8 mouse cellular contexts compared by ENCODE assay signal in genomic region chr3:32511191-32511550, GRCm38 (mm10). TPM values are rescaled to one million over a fixed set of nuclear protein-coding genes. Genes with fewer than 3 reads are reported as not detected.
DNase-seq lines count a peak whose midpoint lies in the region; ATAC-seq and TF ChIP-seq lines count a peak whose summit lies in the region.

No protein-coding gene starts in this region.

- peak overlapping the region; percentile 78 for H3K4me2 ChIP-seq in heart, embryonic 14.5 days (ENCODE audit: low read length)

- no peaks in the 10 kb centered on the region for H3K9me3 ChIP-seq in heart, embryonic 14.5 days (ENCODE audit: control insufficient read depth, low read length)
- no peaks in the 10 kb centered on the region for H3K9me3 ChIP-seq in E14TG2a.4 (ENCODE audit: low read length)

- no peak for DNase-seq in heart, adult 18-20 months
- peak; percentile 61 for DNase-seq in cerebellum, adult 9-11 months
- DNase-seq in induced T-regulatory cell, adult 2 months (ENCODE audit: low read depth), result peak; percentile 58
- peak; percentile 19 for DNase-seq in lung, postnatal 14 days
- DNase-seq in thymus, postnatal 14 days, result peak; percentile 33
- DNase-seq in frontal cortex, postnatal 25 days (ENCODE audit: low spot score in 2 of 2), result no peak

- peaks cover 20% of the 10 kb centered on the region for H3K36me3 ChIP-seq in heart, embryonic 14.5 days (ENCODE audit: control insufficient read depth, insufficient read depth, low read length)
- H3K36me3 ChIP-seq in E14TG2a.4 (ENCODE audit: insufficient read depth, low read length), result peaks cover 31% of the 10 kb centered on the region

- H3K27ac ChIP-seq in heart, embryonic 14.5 days (replicated peaks in 1 of 2; ENCODE audit: control insufficient read depth in 1 of 2, insufficient read depth in 1 of 2, low read depth in 2 of 2, low read length in 2 of 2), result peak overlapping the region; percentile 77 to 87

- peak overlapping the region; percentile 89 to 95 for H3K4me3 ChIP-seq in heart, embryonic 14.5 days (ENCODE audit: control insufficient read depth in 1 of 2, insufficient read depth in 1 of 2, low read depth in 1 of 2, low read length in 2 of 2)
- H3K4me3 ChIP-seq in E14TG2a.4 (replicated peaks; ENCODE audit: low read length), result peak overlapping the region; percentile 93

- peaks cover 5 to 20% of the 10 kb centered on the region in 2 experiments; a peak in 3 of 4 replicates for H3K4me1 ChIP-seq in heart, embryonic 14.5 days (ENCODE audit: control insufficient read depth in 2 of 2, insufficient read depth in 2 of 2, low read length in 2 of 2)
- H3K4me1 ChIP-seq in E14TG2a.4 (replicated peaks; ENCODE audit: low read depth, low read length), result peaks cover 24% of the 10 kb centered on the region

- 4% methylated on average over 13 of the region's 13 CpGs for WGBS in heart, embryonic 14.5 days

- TF ChIP-seq CTCF in E14TG2a.4 (conservative IDR thresholded peaks at IDR 0.05; ENCODE audit: low read length), result no peak

- ATAC-seq in heart, embryonic 14.5 days (ENCODE audit: insufficient number of reproducible peaks, insufficient read depth, low FRiP score, low read depth), result no peak

- H3K27me3 ChIP-seq in heart, embryonic 14.5 days (ENCODE audit: control insufficient read depth, insufficient read depth, low read length), result no peaks in the 10 kb centered on the region
- H3K27me3 ChIP-seq in E14TG2a.4 (ENCODE audit: insufficient read depth, low read length), result no peaks in the 10 kb centered on the region

- H3K9ac ChIP-seq in heart, embryonic 14.5 days (ENCODE audit: low read length), result peak overlapping the region; percentile 96

RNA-seq across cellular contexts. Expression of gene Zfp639, which starts 1.1 kb away (rescaled TPM):
- polyA plus RNA-seq in heart, embryonic 14.5 days (2014; fragmentation: Nextera tagmentation; extraction: Ambion mirVana), result 24.8 and 27.2 TPM in 2 replicates
- 10 to 100 TPM; 24.7 to 26.6 TPM for total RNA-seq in heart, adult 18-20 months (2021)

RNA-seq across cellular contexts. Expression of gene Mfn1, which starts 18.1 kb away (rescaled TPM):
- 65.5 and 68.2 TPM in 2 replicates for polyA plus RNA-seq in heart, embryonic 14.5 days (2014; fragmentation: Nextera tagmentation; extraction: Ambion mirVana)
- 100 to 1,000 TPM; 413 to 428 TPM for total RNA-seq in heart, adult 18-20 months (2021)

RNA-seq across cellular contexts. Expression of gene Kcnmb3, which starts 19.1 kb away (rescaled TPM):
- not detected in 2 replicates for polyA plus RNA-seq in heart, embryonic 14.5 days (2014; fragmentation: Nextera tagmentation; extraction: Ambion mirVana)
- total RNA-seq in heart, adult 18-20 months (2021), result not detected

Comparison
In these comparisons a context has a peak if more than half of its experiments do, and no peak if none do; other contexts are left out.
1. DNase-seq: peak in cerebellum, adult 9-11 months (single experiment), induced T-regulatory cell, adult 2 months (single experiment), lung, postnatal 14 days (single experiment) and thymus, postnatal 14 days (single experiment); none in heart, adult 18-20 months (0 of 2) and frontal cortex, postnatal 25 days (0 of 2).